Mouse (Mus musculus) forebrain, embryonic 13.5 days (tissue): ENCODE results near the gene Stard10. TPM values are rescaled to one million over a fixed set of nuclear protein-coding genes. Genes with fewer than 3 reads are reported as not detected.
A peak's percentile ranks its signal among the peaks of the same experiment; 100 is the strongest.

ENCODE experiments used
- ATAC-seq: fragments of 200-750 bp; cut with Nextera tagmentation; 2 replicates; pipeline ENCODE4 v1.8.0; 2017
- H3K27ac ChIP-seq: fragments of 300-500 bp; sonication (generic); 2 replicates; pipeline ENCODE4 v1.5.1; 2015; ENCODE audit warnings: inconsistent platforms, mild to moderate bottlenecking, moderate library complexity
- H3K27me3 ChIP-seq: fragments of 300-500 bp; sonication (generic); 2 replicates; pipeline ENCODE4 v1.6.1; 2015; ENCODE audit warnings: mild to moderate bottlenecking, inconsistent platforms
- H3K36me3 ChIP-seq: fragments of 300-500 bp; sonication (generic); 2 replicates; pipeline ENCODE4 v1.6.1; 2015; ENCODE audit warnings: mild to moderate bottlenecking, inconsistent platforms; ENCODE audit not compliant: poor library complexity, severe bottlenecking
- H3K4me1 ChIP-seq: fragments of 300-500 bp; sonication (generic); 2 replicates; pipeline ENCODE4 v1.6.1; 2015; ENCODE audit warnings: inconsistent platforms
- H3K4me2 ChIP-seq: fragments of 300-500 bp; sonication (generic); 2 replicates; pipeline ENCODE4 v1.6.1; 2015; ENCODE audit warnings: inconsistent platforms, mild to moderate bottlenecking, moderate library complexity
- H3K4me3 ChIP-seq: fragments of 300-500 bp; sonication (generic); 2 replicates; pipeline ENCODE4 v1.5.1; 2015; ENCODE audit warnings: mild to moderate bottlenecking, inconsistent platforms
- H3K9ac ChIP-seq: fragments of 300-500 bp; sonication (generic); 2 replicates; pipeline ENCODE4 v1.6.1; 2015; ENCODE audit warnings: mild to moderate bottlenecking, inconsistent platforms
- H3K9me3 ChIP-seq: fragments of 300-500 bp; sonication (generic); replicated peaks from 2 replicates; pipeline ENCODE4 v1.6.1; 2016; ENCODE audit warnings: inconsistent platforms
- WGBS: fragments of 180-500 bp; shearing (Covaris S2); methylation state at CpG from one replicate; pipeline ENCODE4 v1.1.7; 2015; 5-methylcytosine and 5-hydroxymethylcytosine counted together
- polyA plus RNA-seq: library from polyadenylated mRNA; unstranded; fragments of >200 nt; fragmentation: Nextera tagmentation; extraction: Ambion mirVana; gene quantifications from 2 replicates; pipeline ENCODE4 v1.2.1, GENCODE M21; 2015

The Stard10 gene
- polyA plus RNA-seq, 1 experiment from 2014 or later: 4.4 TPM

GRCm38 (mm10) chr7:101378796-101379465 lies 62.0 kb downstream of the Stard10 start:
- WGBS: 63% methylated on average over 5 of the region's 5 CpGs
- Histone ChIP-seq H3K27me3 (no peaks in the 10 kb centered on the region), H3K36me3 (no peaks in the 10 kb centered on the region)

GRCm38 (mm10) chr7:101379732-101380131 lies 62.8 kb downstream of the Stard10 start:
- Histone ChIP-seq H3K4me3 (no peak overlapping the region), H3K4me1 (peaks cover 25% of the 10 kb centered on the region; the same call in 1 of the 2 replicates), H3K9ac (peak overlapping the region; percentile 8; the same call in 1 of the 2 replicates), H3K9me3 (no peaks in the 10 kb centered on the region), H3K4me2 (no peak overlapping the region), H3K27ac (no peak overlapping the region), H3K36me3 (no peaks in the 10 kb centered on the region), H3K27me3 (0 out of 2 replicates have a peak, but pooled peaks cover 2% of the 10 kb centered on the region)
- no peak for ATAC-seq
- 81% methylated on average over 2 of the region's 2 CpGs for WGBS

More at GRCm38 (mm10) chr7:101378796-101379465, 62.0 kb downstream of the Stard10 start:
- peak overlapping the region; percentile 26; the same call in 1 of the 2 replicates for H3K4me2 ChIP-seq
- no peak overlapping the region for H3K27ac ChIP-seq
- H3K9ac ChIP-seq: no peak overlapping the region
- no peak overlapping the region for H3K4me3 ChIP-seq
- no peaks in the 10 kb centered on the region for H3K9me3 ChIP-seq
- H3K4me1 ChIP-seq: peaks cover 25% of the 10 kb centered on the region; the same call in 1 of the 2 replicates
- no peak for ATAC-seq

- ATAC-seq: no peak
- no peak overlapping the region for H3K27ac ChIP-seq
- no peak overlapping the region for H3K4me3 ChIP-seq
- no peaks in the 10 kb centered on the region for H3K9me3 ChIP-seq
- 0 out of 2 replicates have a peak, but pooled peaks cover 2% of the 10 kb centered on the region for H3K27me3 ChIP-seq
- WGBS: 81% methylated on average over 6 of the region's 6 CpGs
- peaks cover 25% of the 10 kb centered on the region; the same call in 1 of the 2 replicates for H3K4me1 ChIP-seq
- no peak overlapping the region for H3K4me2 ChIP-seq
- no peak overlapping the region for H3K9ac ChIP-seq
- no peaks in the 10 kb centered on the region for H3K36me3 ChIP-seq
Measured at GRCm38 (mm10) chr7:101381512-101381911, 64.6 kb downstream of the Stard10 start.

- Histone ChIP-seq H3K9me3 (no peaks in the 10 kb centered on the region), H3K4me1 (peaks cover 16% of the 10 kb centered on the region; the same call in 1 of the 2 replicates), H3K27ac (no peak overlapping the region), H3K9ac (peak overlapping the region; percentile 12; the same call in 1 of the 2 replicates), H3K4me3 (no peak overlapping the region), H3K36me3 (no peaks in the 10 kb centered on the region), H3K27me3 (0 out of 2 replicates have a peak, but pooled peaks cover 2% of the 10 kb centered on the region), H3K4me2 (no peak overlapping the region)
- 78% methylated on average over 8 of the region's 8 CpGs for WGBS
- ATAC-seq: no peak
Measured at GRCm38 (mm10) chr7:101382378-101382777, 65.5 kb downstream of the Stard10 start.

- H3K27me3 ChIP-seq: 0 out of 2 replicates have a peak, but pooled peaks cover 2% of the 10 kb centered on the region
- no peak for ATAC-seq
Measured at GRCm38 (mm10) chr7:101383756-101384155, 66.9 kb downstream of the Stard10 start.

GRCm38 (mm10) chr7:101384931-101385330 lies 68.0 kb downstream of the Stard10 start:
- Histone ChIP-seq H3K4me3 (no peak overlapping the region), H3K9ac (no peak overlapping the region)
- 79% methylated on average over 10 of the region's 10 CpGs for whole genome bisulfite sequencing

More at GRCm38 (mm10) chr7:101383756-101384155, 66.9 kb downstream of the Stard10 start:
- no peak overlapping the region for H3K27ac ChIP-seq
- no peaks in the 10 kb centered on the region for H3K36me3 ChIP-seq
- 67% methylated on average over 3 of the region's 3 CpGs for WGBS
- 0 out of 2 replicates have a peak, but pooled peaks cover 4% of the 10 kb centered on the region for H3K4me1 ChIP-seq
- no peak overlapping the region for H3K9ac ChIP-seq
- H3K4me3 ChIP-seq: no peak overlapping the region
- H3K9me3 ChIP-seq: no peaks in the 10 kb centered on the region
- H3K4me2 ChIP-seq: no peak overlapping the region

GRCm38 (mm10) chr7:101385331-101385733 lies 68.4 kb downstream of the Stard10 start:
- WGBS: 51% methylated on average over 6 of the region's 6 CpGs
- no peak for ATAC-seq
- Histone ChIP-seq H3K4me1 (no peaks in the 10 kb centered on the region), H3K9me3 (no peaks in the 10 kb centered on the region), H3K9ac (no peak overlapping the region), H3K27ac (no peak overlapping the region), H3K36me3 (no peaks in the 10 kb centered on the region), H3K27me3 (0 out of 2 replicates have a peak, but pooled peaks cover 2% of the 10 kb centered on the region), H3K4me3 (no peak overlapping the region), H3K4me2 (no peak overlapping the region)

More at GRCm38 (mm10) chr7:101384931-101385330, 68.0 kb downstream of the Stard10 start:
- Histone ChIP-seq H3K36me3 (no peaks in the 10 kb centered on the region), H3K4me1 (no peaks in the 10 kb centered on the region), H3K27me3 (0 out of 2 replicates have a peak, but pooled peaks cover 2% of the 10 kb centered on the region), H3K4me2 (no peak overlapping the region), H3K9me3 (no peaks in the 10 kb centered on the region), H3K27ac (no peak overlapping the region)
- ATAC-seq: no peak

GRCm38 (mm10) chr7:101385866-101386452 lies 69.1 kb downstream of the Stard10 start:
- Histone ChIP-seq H3K9ac (no peak overlapping the region), H3K27me3 (0 out of 2 replicates have a peak, but pooled peaks cover 2% of the 10 kb centered on the region), H3K4me2 (no peak overlapping the region), H3K36me3 (no peaks in the 10 kb centered on the region), H3K4me1 (no peaks in the 10 kb centered on the region), H3K9me3 (no peaks in the 10 kb centered on the region), H3K27ac (no peak overlapping the region), H3K4me3 (no peak overlapping the region)
- ATAC-seq: no peak
- WGBS: 76% methylated on average over 7 of the region's 10 CpGs

- Histone ChIP-seq H3K27ac (no peak overlapping the region), H3K9me3 (no peaks in the 10 kb centered on the region), H3K4me1 (peaks cover 13% of the 10 kb centered on the region; the same call in 1 of the 2 replicates), H3K4me2 (no peak overlapping the region), H3K4me3 (no peak overlapping the region), H3K36me3 (no peaks in the 10 kb centered on the region), H3K9ac (no peak overlapping the region), H3K27me3 (0 out of 2 replicates have a peak, but pooled peaks cover 2% of the 10 kb centered on the region)
- WGBS: 95% methylated on average over 6 of the region's 6 CpGs
- no peak for ATAC-seq
Measured at GRCm38 (mm10) chr7:101389256-101389655, 72.4 kb downstream of the Stard10 start.

- no peak overlapping the region for H3K27ac ChIP-seq
- 84% methylated on average over 4 of the region's 4 CpGs for WGBS
Measured at GRCm38 (mm10) chr7:101391909-101392479, 75.1 kb downstream of the Stard10 start.

GRCm38 (mm10) chr7:101393015-101393414 lies 76.1 kb downstream of the Stard10 start:
- Histone ChIP-seq H3K4me3 (no peak overlapping the region), H3K9ac (no peak overlapping the region), H3K27me3 (no peaks in the 10 kb centered on the region), H3K36me3 (no peaks in the 10 kb centered on the region), H3K4me1 (peaks cover 13% of the 10 kb centered on the region; the same call in 1 of the 2 replicates), H3K9me3 (no peaks in the 10 kb centered on the region), H3K27ac (no peak overlapping the region), H3K4me2 (no peak overlapping the region)
- no peak for ATAC-seq
- 71% methylated on average over 4 of the region's 4 CpGs for WGBS

More at GRCm38 (mm10) chr7:101391909-101392479, 75.1 kb downstream of the Stard10 start:
- ATAC-seq: no peak
- Histone ChIP-seq H3K9ac (no peak overlapping the region), H3K4me2 (no peak overlapping the region), H3K4me3 (no peak overlapping the region), H3K4me1 (peaks cover 13% of the 10 kb centered on the region; the same call in 1 of the 2 replicates), H3K9me3 (no peaks in the 10 kb centered on the region), H3K36me3 (no peaks in the 10 kb centered on the region), H3K27me3 (no peaks in the 10 kb centered on the region)
